Mouse (Mus musculus) central nervous system, embryonic 14 days (tissue): Measurements from ENCODE around the gene Shroom3. TPM values are rescaled to one million over a fixed set of nuclear protein-coding genes. Genes with fewer than 3 reads are reported as not detected.

Source experiments
- polyA plus RNA-seq: library from polyadenylated mRNA; depleted of rRNA; stranded (reverse); fragments of >200 nt; gene quantifications from 2 replicates; pipeline ENCODE4 v1.2.3, GENCODE M21; 2012; rRNA removed

Gene Shroom3
- polyA plus RNA-seq: 6.1 and 6.2 TPM in 2 replicates

DNA sequence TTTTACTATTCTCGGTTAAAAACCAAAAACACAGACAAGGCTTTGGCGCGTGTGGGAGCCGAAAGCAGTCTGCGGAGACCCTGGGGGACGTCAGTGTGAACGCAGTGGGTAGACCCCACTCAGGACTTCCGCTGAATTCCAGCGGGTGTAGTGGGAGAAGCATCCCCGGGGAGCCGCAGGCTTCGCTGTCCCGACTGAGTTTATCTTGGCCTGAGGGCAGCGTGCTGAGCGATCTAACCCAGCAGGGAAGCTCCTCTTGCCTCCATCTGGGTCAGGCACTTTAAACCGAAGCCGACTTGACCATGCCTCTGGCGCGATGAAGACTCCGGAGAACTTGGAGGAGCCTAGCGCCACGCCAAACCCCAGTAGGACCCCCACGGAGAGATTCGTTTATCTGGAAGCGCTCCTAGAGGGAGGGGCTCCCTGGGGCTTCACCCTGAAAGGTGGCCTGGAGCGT lies at the start of gene Shroom3:
Gene Shroom3, plus strand, starts transcription at position 85 of the 457 bp plus-strand sequence.

DNA sequence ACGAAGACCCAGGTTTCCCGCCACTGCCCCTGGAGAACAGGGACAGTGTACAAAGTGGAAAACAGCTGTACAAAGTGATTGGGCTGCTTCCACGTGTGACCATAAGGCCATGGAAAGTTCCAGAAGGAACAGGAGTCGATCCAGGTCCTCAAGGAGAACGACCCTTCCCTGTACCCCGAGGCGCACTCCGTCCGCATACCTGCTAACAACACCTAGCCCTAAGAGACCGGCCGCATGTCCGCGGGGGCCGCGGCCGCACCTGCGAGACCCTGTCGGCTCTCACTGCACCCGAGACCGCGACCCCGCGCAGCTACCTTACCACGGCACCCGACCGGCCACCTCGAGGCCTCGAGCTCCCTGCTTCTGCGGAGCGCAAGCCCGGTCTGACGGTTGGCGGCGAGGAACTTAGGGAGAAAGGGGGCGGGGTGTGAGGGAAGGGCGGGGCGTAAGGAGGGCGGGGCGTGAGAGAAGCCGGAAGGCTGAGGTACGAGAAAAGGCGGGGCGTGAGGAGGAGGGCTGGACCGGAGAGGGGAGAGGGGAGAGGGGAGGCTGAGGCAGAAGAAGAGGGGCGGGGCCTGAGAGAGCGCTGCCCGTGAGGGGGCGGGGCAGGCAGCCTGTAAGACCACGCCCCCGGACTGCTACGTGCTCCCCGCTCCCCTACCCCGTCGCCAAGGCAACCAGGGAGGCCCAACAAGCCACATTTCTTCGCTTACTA lies 8.2 kb upstream of the Shroom3 start, which contains the start of gene Ccdc158:
Gene Ccdc158, minus strand, starts transcription at position 413 of the 715 bp plus-strand sequence.

Other genes with a start within 250 kb of the Shroom3 start
- gene Nup54, start 248.2 kb upstream of the Shroom3 start, polyA plus RNA-seq: 62.5 and 71.3 TPM in 2 replicates
- gene Scarb2, start 176.6 kb upstream of the Shroom3 start, polyA plus RNA-seq: 51.4 and 57.8 TPM in 2 replicates
- 0.26 and 0.39 TPM in 2 replicates for gene Fam47e, start 128.4 kb upstream of the Shroom3 start, polyA plus RNA-seq
- 3.0 and 6.6 TPM in 2 replicates for gene Stbd1, start 80.4 kb upstream of the Shroom3 start, polyA plus RNA-seq
- 0.90 and 0.95 TPM in 2 replicates for gene Ccdc158, start 8.2 kb upstream of the Shroom3 start, polyA plus RNA-seq